Mouse (Mus musculus): ENCODE measurements around the gene Pten. TPM values are rescaled to one million over a fixed set of nuclear protein-coding genes. Genes with fewer than 3 reads are reported as not detected.
"Not testable (repeated sequence)": the region's sequence is repeated elsewhere in the genome, so short reads cannot be mapped to it uniquely, and the experiment has no call there.

Gene Pten
- polyA plus RNA-seq, 1 experiment from 2014 or later: 12.0 TPM

- H3K4me3 ChIP-seq (ENCODE audit: low read depth, low read length): peak overlapping the region; percentile 69
- peak overlapping the region; percentile 98 for H3K9ac ChIP-seq (ENCODE audit: low read depth, low read length)
- no peaks in the 10 kb centered on the region for H3K27me3 ChIP-seq (ENCODE audit: control insufficient read depth, insufficient read depth, low read depth, low read length)
- H3K4me2 ChIP-seq (ENCODE audit: low read length): peak overlapping the region; percentile 63
- peaks cover 31% of the 10 kb centered on the region for H3K4me1 ChIP-seq (ENCODE audit: control insufficient read depth, insufficient read depth, low read length)
- WGBS: under 1% methylated on average over 11 of the region's 11 CpGs
- ATAC-seq: no peak
- no peaks in the 10 kb centered on the region for H3K9me3 ChIP-seq (replicated peaks; ENCODE audit: control insufficient read depth, low read length, poor library complexity, severe bottlenecking)
- no peaks in the 10 kb centered on the region for H3K36me3 ChIP-seq (ENCODE audit: control insufficient read depth, insufficient read depth, low read length)
- H3K27ac ChIP-seq (ENCODE audit: low read length): peak overlapping the region; percentile 99
Measured at GRCm38 (mm10) chr19:32758793-32759161, 1.5 kb downstream of the Pten start.

GRCm38 (mm10) chr19:32759357-32760024 is 2.2 kb downstream of the Pten start:
- H3K4me3 ChIP-seq (ENCODE audit: low read depth, low read length): peak overlapping the region; percentile 69
- peak overlapping the region; percentile 98 for H3K9ac ChIP-seq (ENCODE audit: low read depth, low read length)
- no peaks in the 10 kb centered on the region for H3K27me3 ChIP-seq (ENCODE audit: control insufficient read depth, insufficient read depth, low read depth, low read length)
- 2% methylated on average over 8 of the region's 8 CpGs for WGBS
- peaks cover 33% of the 10 kb centered on the region for H3K4me1 ChIP-seq (ENCODE audit: control insufficient read depth, insufficient read depth, low read length)
- no peaks in the 10 kb centered on the region for H3K9me3 ChIP-seq (replicated peaks; ENCODE audit: control insufficient read depth, low read length, poor library complexity, severe bottlenecking)
- H3K36me3 ChIP-seq (ENCODE audit: control insufficient read depth, insufficient read depth, low read length): no peaks in the 10 kb centered on the region
- H3K27ac ChIP-seq (ENCODE audit: low read length): no peak overlapping the region
- H3K4me2 ChIP-seq (ENCODE audit: low read length): peak overlapping the region; percentile 63
- no peak for ATAC-seq

- ATAC-seq: no peak
- H3K9ac ChIP-seq (ENCODE audit: low read depth, low read length): peak overlapping the region; percentile 50
- H3K4me3 ChIP-seq (ENCODE audit: low read depth, low read length): peak overlapping the region; percentile 40
- H3K27me3 ChIP-seq (ENCODE audit: control insufficient read depth, insufficient read depth, low read depth, low read length): no peaks in the 10 kb centered on the region
- H3K4me1 ChIP-seq (ENCODE audit: control insufficient read depth, insufficient read depth, low read length): peaks cover 27% of the 10 kb centered on the region
- H3K4me2 ChIP-seq (ENCODE audit: low read length): peak overlapping the region; percentile 63
- no peak overlapping the region for H3K27ac ChIP-seq (ENCODE audit: low read length)
- WGBS: 15% methylated on average over 6 of the region's 6 CpGs
- H3K36me3 ChIP-seq (ENCODE audit: control insufficient read depth, insufficient read depth, low read length): no peaks in the 10 kb centered on the region
- no peaks in the 10 kb centered on the region for H3K9me3 ChIP-seq (replicated peaks; ENCODE audit: control insufficient read depth, low read length, poor library complexity, severe bottlenecking)
Measured at GRCm38 (mm10) chr19:32760499-32760898, 3.2 kb downstream of the Pten start.

- no peaks in the 10 kb centered on the region for H3K27me3 ChIP-seq (ENCODE audit: control insufficient read depth, insufficient read depth, low read depth, low read length)
- no peak overlapping the region for H3K27ac ChIP-seq (ENCODE audit: low read length)
- H3K4me2 ChIP-seq (ENCODE audit: low read length): peak overlapping the region; percentile 63
- no peak for ATAC-seq
- H3K9ac ChIP-seq (ENCODE audit: low read depth, low read length): no peak overlapping the region
- peak overlapping the region; percentile 40 for H3K4me3 ChIP-seq (ENCODE audit: low read depth, low read length)
- 62% methylated on average over 4 of the region's 4 CpGs for WGBS
- peaks cover 2% of the 10 kb centered on the region; the same call in 1 of the 2 replicates for H3K36me3 ChIP-seq (ENCODE audit: control insufficient read depth, insufficient read depth, low read length)
- peaks cover 27% of the 10 kb centered on the region for H3K4me1 ChIP-seq (ENCODE audit: control insufficient read depth, insufficient read depth, low read length)
- no peaks in the 10 kb centered on the region for H3K9me3 ChIP-seq (replicated peaks; ENCODE audit: control insufficient read depth, low read length, poor library complexity, severe bottlenecking)
Measured at GRCm38 (mm10) chr19:32761162-32761561, 3.9 kb downstream of the Pten start.

GRCm38 (mm10) chr19:32762493-32762892 is 5.2 kb downstream of the Pten start:
- no peak for ATAC-seq
- Histone ChIP-seq H3K4me1 (ENCODE audit: control insufficient read depth, insufficient read depth, low read length) (peaks cover 33% of the 10 kb centered on the region), H3K4me2 (ENCODE audit: low read length) (no peak overlapping the region; the same call in 1 of the 2 replicates), H3K27me3 (ENCODE audit: control insufficient read depth, insufficient read depth, low read depth, low read length) (no peaks in the 10 kb centered on the region), H3K4me3 (ENCODE audit: low read depth, low read length) (no peak overlapping the region), H3K27ac (ENCODE audit: low read length) (no peak overlapping the region), H3K36me3 (ENCODE audit: control insufficient read depth, insufficient read depth, low read length) (peaks cover 2% of the 10 kb centered on the region; the same call in 1 of the 2 replicates), H3K9ac (ENCODE audit: low read depth, low read length) (no peak overlapping the region), H3K9me3 (replicated peaks; ENCODE audit: control insufficient read depth, low read length, poor library complexity, severe bottlenecking) (no peaks in the 10 kb centered on the region)
- WGBS: 90% methylated on average over 4 of the region's 4 CpGs

GRCm38 (mm10) chr19:32778411-32778810 is 21.1 kb downstream of the Pten start:
- no peak overlapping the region for H3K9ac ChIP-seq (ENCODE audit: low read depth, low read length)
- H3K27ac ChIP-seq (ENCODE audit: low read length): no peak overlapping the region
- H3K4me3 ChIP-seq (ENCODE audit: low read depth, low read length): no peak overlapping the region
- no peak overlapping the region for H3K4me2 ChIP-seq (ENCODE audit: low read length)
- no peaks in the 10 kb centered on the region for H3K9me3 ChIP-seq (replicated peaks; ENCODE audit: control insufficient read depth, low read length, poor library complexity, severe bottlenecking)
- no peaks in the 10 kb centered on the region; the same call in 1 of the 2 replicates for H3K4me1 ChIP-seq (ENCODE audit: control insufficient read depth, insufficient read depth, low read length)
- ATAC-seq: no peak
- no peaks in the 10 kb centered on the region for H3K27me3 ChIP-seq (ENCODE audit: control insufficient read depth, insufficient read depth, low read depth, low read length)
- 46% methylated on average over 2 of the region's 2 CpGs for WGBS
- no peaks in the 10 kb centered on the region for H3K36me3 ChIP-seq (ENCODE audit: control insufficient read depth, insufficient read depth, low read length)

GRCm38 (mm10) chr19:32779131-32779530 is 21.8 kb downstream of the Pten start:
- Histone ChIP-seq H3K9ac (ENCODE audit: low read depth, low read length) (no peak overlapping the region), H3K4me2 (ENCODE audit: low read length) (no peak overlapping the region), H3K27me3 (ENCODE audit: control insufficient read depth, insufficient read depth, low read depth, low read length) (no peaks in the 10 kb centered on the region), H3K4me3 (ENCODE audit: low read depth, low read length) (no peak overlapping the region), H3K27ac (ENCODE audit: low read length) (no peak overlapping the region), H3K4me1 (ENCODE audit: control insufficient read depth, insufficient read depth, low read length) (no peaks in the 10 kb centered on the region; the same call in 1 of the 2 replicates), H3K9me3 (replicated peaks; ENCODE audit: control insufficient read depth, low read length, poor library complexity, severe bottlenecking) (no peaks in the 10 kb centered on the region), H3K36me3 (ENCODE audit: control insufficient read depth, insufficient read depth, low read length) (no peaks in the 10 kb centered on the region)
- no peak for ATAC-seq
- WGBS: 68% methylated on average over 3 of the region's 3 CpGs

- WGBS: 90% methylated on average over 5 of the region's 5 CpGs
- Histone ChIP-seq H3K27ac (ENCODE audit: low read length) (no peak overlapping the region), H3K9ac (ENCODE audit: low read depth, low read length) (no peak overlapping the region), H3K9me3 (replicated peaks; ENCODE audit: control insufficient read depth, low read length, poor library complexity, severe bottlenecking) (no peaks in the 10 kb centered on the region), H3K4me1 (ENCODE audit: control insufficient read depth, insufficient read depth, low read length) (no peaks in the 10 kb centered on the region), H3K36me3 (ENCODE audit: control insufficient read depth, insufficient read depth, low read length) (no peaks in the 10 kb centered on the region), H3K4me2 (ENCODE audit: low read length) (no peak overlapping the region), H3K27me3 (ENCODE audit: control insufficient read depth, insufficient read depth, low read depth, low read length) (no peaks in the 10 kb centered on the region), H3K4me3 (ENCODE audit: low read depth, low read length) (no peak overlapping the region)
- ATAC-seq: no peak
Measured at GRCm38 (mm10) chr19:32781305-32782071, 24.2 kb downstream of the Pten start.

GRCm38 (mm10) chr19:32787388-32787787 is 30.1 kb downstream of the Pten start:
- ATAC-seq; H3K9ac ChIP-seq (ENCODE audit: low read depth, low read length); H3K4me2 ChIP-seq (ENCODE audit: low read length); H3K9me3 ChIP-seq (replicated peaks; ENCODE audit: control insufficient read depth, low read length, poor library complexity, severe bottlenecking); H3K4me3 ChIP-seq (ENCODE audit: low read depth, low read length); H3K27ac ChIP-seq (ENCODE audit: low read length); H3K27me3 ChIP-seq (ENCODE audit: control insufficient read depth, insufficient read depth, low read depth, low read length); H3K36me3 ChIP-seq (ENCODE audit: control insufficient read depth, insufficient read depth, low read length): not testable (repeated sequence)
- H3K4me1 ChIP-seq (ENCODE audit: control insufficient read depth, insufficient read depth, low read length): peaks cover 24% of the 10 kb centered on the region
- 27% methylated on average over 4 of the region's 4 CpGs for WGBS

Data from midbrain, embryonic 16.5 days (tissue).